Mouse (Mus musculus): ENCODE measurements around the gene Nfix.
A peak's percentile ranks its signal among the peaks of the same experiment; 100 is the strongest.

Nfix gene

DNA sequence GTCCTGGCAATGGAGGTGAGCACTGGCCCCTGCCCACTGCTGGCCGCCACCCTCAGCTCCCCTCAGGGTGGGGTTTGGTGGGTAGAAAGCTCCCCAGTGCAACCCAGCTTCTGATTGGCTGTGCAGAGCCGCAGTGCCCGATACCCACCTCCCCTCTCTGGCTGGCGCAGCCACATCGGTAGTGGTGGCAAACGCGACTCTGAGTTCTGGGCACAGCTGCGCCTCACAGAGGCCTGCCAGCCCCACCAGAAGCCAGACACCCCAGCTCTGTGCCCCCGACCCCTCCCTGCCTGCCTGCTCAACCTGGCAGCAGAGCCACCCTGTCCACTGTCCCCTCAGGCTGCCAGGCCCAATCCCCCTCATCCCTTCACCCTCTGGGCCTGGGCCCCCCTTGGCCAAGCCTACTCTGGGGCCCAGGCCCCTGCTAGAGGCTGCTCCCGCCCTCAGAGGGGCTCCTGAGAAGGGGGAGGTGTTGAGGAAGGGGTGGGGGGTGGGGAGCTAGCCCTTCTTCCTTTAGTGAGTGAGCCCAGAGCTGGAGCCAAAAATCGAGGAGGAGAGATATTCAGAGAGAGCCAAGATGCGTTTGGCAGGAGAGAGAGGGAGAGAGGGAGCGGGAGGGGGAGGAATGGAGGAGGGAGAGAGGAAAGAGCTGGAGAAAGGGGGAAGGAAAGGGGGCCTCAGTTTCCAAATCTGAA, 6.2 kb downstream of the Nfix start:
- no peak for DNase-seq

DNA sequence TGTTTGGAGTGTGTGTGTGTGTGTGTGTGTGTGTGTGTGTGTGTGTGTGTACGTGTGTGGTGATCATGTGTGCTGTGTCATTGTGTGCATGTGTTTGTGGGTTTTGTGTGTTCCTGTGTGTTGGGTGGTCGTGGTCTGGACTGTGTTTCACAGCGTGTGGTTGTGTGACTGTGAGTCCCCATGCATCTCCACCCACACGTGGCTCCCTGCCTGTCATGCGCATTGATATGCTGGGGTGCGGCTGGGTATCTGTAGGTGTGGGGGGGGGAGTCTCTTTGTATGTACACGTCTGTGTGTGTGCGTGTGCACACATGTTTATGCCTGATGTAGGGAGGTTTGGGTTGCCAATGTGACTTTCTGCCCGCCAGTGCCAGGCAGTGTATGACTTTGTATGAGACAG, 7.0 kb downstream of the Nfix start:
- no peak for DNase-seq

DNA sequence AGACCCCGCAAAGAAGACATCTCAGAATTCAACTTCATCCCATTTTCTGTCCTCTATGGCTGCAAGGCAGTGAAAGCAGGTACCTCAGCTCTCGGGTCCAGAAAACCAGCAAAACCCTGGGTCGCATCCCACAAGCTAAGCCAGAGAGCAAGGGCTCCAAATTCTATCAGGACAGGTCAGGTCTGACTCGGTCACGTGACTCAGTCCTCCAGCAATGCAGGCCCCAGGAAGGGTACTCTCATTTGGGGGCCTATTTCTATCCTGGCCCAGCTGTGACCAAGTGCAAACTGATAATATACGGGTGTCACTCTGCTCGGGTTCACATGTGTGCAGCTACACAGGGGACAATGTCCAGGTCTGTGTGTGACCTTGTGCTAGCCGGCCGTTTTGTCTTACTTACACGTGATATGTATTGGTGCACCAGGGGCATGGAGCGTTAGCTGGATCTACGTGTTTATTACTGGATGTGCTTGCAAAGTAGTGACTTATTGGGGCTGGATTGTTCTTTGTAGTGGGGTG, 7.7 kb downstream of the Nfix start:
- no peak for DNase-seq

DNA sequence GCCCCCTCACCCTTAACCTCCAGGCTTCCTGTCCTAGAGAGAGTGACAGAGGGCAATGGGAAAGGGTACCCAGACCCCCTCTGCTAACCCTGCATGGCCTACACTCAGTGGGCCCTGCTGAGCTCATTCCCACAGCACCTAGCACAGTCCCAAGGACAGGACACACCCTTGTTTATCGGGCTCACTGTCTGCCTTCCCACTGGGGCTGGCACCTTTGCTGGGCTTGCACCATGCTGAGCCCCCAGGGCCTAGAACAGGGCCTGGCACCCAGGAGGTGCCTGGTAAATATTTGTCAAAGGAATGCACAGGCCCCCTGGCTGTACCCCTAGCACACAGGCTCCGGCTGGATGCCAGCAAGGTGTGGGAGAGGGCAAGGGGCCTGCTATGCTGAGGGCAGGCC, 9.6 kb downstream of the Nfix start:
- DNase-seq, result no peak

DNA sequence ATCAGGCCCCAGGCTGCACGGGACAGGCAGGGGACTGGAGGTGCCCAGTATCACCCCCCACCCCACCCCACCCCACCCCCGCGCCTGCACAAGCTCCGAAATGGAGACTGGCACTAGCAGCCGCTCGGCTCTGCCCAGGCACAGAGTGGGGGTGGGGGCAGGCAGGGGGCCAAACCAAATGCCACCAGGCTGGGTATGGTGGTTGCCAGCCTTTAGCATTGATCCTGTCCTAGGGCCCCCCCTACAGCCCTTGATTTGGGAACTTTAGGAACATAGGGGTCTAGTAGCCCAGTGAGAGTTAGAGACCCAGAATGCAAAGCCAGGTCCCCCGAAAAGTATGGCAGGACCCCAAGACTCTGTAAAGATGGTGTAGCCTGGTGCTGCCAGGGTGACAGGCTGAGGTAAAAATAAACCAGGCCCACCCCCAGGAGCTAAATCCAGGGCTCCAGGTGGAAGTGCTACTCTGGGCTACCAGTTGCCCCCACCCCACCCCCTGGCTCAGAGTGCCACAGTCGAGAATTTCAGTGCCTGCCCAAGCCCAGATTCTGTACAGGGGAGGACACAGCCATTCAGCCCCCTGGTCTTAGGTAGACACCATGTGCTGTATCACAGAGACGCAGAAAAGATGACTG, 10.2 kb downstream of the Nfix start:
- DNase-seq, result no peak

DNA sequence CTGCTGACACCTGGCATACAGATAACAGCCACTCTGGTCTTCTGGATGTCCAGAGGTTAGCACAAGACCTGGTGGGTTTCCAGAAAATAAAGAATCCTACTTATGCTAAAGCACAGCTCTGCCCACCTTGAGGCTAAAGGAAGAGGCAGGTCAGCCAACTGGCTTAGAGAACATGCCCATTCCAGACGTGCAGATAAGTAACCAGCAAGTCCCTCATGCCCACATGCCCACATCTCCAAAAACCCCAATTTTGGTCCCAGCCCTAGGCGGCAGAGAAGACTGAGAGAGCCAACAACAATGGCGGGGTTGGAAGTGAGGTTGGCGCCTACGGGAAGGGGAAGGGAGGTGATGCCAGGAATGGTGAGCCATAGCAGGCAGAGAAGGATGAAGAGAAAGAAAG, 10.8 kb downstream of the Nfix start:
- no peak for DNase-seq

DNA sequence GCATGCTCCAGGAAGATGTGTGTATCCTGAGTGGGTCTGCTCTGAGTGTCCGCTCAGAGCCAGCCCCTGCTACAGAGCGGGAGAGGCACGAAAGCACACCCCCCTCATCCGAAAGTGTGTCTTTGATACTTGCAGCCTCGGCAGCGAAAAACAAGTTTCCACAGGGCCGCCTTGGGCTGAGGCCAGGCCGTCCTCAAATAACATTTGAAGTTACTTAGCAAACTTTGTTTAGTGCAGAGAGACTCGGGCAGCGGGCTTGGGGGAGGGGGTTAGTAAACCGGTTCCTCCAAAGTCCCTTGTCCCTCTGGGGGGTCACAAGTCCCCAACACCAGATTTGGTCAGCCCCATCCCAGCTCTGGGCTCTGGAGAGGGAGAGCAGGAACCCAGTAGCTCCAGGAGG, 11.2 kb downstream of the Nfix start:
- DNase-seq, result peak; percentile 75 to 86

DNA sequence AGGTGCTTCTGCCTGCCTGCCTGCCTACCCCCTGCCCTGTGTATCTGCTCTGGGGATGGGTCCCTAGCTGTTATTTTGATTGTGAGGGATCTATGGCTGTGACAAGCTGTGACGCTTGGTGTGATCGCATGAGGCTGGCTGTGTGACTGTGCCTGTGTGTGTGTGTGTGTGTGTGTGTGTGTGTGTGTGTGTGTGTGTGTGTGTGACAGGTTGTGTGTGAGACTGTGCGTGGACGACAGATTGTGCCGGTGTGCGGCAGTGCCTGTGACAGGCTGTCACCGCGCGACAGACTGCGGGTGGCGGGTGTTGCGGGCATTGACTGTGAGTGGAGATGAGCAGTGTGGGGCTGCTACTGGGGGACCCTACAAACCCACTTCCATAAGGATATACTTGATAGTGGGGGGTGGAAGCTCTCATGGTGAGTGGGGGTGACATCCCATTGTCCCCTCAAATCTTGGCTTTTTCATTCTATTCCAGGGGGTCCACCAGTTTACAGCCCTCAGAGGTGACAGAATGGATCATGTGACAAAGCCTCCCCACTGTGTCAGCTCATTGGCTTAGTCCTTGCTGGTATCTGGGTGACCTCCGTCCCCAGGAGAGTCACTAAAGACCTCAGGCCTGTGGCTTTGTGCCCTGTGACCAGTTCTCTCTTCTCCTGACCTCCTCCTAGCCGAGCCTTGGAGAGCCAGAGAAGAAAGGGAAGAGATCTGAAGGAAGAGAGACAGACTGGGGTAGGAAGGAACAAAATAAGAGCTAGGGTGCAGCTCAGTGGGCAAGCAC, 12.4 kb downstream of the Nfix start:
- no peak for DNase-seq

DNA sequence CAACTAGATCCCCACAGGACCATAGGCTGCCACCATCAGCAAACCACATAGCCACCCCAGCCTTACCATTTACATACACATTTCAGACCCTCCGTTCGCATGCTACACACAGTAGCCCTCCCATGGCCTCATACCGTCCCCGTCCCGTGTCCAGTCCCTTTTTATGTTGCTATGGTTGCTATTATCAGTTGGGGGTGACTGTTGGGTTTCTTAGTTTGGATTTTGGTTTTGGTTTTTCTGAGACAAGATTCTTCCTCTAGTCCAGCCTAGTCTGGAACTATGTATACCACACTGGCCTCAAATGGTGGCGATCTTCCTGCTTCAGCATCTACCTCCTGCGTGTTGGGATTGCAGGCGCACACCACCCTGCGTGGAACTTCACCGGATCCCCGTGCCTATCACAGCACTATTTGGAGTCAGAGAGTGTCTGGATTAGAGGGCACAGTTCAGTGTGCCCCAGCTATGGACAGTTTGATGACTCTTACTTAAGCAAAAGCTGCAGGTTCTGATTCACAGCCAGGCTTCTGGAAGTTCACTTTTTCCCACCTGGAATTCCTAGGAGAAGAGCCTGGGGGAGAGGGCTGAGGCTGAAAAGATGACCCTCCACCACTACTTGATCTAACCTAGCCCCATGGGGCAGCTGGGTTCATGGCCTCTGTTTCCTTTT, 13.2 kb downstream of the Nfix start:
- no peak for DNase-seq

DNA sequence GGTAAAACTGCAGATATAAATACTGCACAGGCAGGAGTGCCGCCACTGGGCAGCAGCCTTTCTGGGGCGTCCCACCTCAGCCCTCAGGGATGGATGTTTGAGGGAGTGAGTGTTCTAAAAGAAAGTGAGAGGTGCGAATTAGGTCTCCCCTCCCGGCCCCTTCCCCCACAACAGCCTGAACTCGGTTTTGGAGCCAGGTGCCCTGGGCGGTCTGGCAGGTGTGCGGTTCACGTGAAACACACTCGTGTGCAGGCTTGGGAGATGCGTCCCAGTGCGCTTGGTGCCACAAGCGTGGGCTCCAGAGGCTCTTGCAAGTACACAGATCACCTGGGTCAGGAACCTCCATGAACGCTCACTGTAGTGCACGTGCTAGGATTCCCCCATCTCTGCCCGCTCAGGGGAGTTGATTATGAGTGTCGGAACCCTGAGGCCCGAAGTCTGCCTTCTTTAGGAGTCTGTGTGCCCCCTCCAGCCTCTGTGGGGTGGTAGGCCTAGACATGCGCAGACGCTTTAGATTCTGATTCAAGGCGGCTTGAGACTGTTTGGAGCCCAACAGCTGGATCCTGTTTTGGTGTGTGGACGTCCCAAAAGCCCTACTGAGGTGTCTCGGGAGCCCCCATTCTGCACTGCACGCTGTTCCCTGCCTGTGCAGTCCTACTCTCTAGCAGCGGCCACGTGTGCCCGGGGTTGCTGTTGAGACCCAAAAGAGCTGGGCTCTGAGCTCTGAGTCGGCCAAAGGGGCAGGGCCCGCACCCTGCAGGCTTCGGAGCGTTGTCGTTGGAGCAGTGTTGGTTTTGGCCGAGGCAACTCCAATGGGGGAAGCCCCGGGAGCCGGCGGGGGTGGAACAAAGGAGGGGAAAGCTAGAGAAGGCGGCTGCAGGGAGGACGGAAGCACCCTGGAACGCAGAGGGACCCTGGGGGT, 14.1 kb downstream of the Nfix start:
- peak; percentile 59 to 76 for DNase-seq

DNA sequence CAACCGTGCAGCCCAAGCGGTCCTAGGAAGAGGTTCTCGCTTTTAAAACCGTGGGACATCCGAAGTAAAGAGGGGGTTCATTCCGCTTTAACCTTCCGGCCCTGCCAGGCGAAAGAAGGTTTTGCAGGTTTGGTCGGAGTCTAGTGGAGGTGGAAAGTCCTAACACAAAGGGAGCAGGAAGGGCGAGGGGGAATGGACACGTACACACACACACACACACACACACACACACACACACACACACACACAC, 14.7 kb downstream of the Nfix start:
- no peak for DNase-seq

DNA sequence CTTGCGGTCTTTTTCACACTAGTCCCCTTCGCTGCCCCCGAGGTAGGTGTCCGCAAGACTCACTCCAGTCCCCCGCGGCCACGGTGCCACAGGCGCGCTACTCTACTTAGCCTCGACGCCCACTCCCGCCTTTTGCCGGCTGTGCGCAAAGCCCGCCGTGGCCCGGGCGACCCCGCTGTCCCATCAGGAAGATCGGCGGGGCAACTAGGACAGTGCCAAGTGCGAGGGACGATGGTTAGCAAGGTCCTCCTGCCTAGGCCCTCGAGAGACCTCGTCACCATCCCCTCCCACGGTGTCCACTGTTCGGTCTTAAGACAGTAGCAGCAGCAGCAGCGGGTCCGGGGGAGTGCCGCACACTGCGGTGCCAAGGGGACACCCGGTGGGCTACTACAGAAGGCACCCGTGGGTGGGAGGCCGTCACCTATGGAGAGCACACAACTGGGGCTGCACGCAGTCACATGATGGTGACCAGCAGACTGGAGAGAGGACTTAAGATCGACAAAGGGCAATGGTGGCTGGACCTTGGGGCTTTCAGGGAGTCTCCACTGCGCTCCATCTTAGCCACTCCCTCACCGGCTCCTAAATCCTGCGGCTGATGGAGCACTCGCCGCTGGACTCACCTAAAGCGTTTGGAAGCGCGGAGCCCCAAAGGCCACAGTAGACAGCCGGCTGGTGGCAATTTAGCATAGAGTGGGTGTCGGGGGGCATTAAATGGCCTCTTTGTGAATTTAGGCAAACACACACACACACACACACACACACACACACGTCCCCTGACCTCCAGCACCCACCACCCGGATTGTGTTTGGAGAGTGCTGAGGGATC, 15.3 kb downstream of the Nfix start:
- no peak for DNase-seq

DNA sequence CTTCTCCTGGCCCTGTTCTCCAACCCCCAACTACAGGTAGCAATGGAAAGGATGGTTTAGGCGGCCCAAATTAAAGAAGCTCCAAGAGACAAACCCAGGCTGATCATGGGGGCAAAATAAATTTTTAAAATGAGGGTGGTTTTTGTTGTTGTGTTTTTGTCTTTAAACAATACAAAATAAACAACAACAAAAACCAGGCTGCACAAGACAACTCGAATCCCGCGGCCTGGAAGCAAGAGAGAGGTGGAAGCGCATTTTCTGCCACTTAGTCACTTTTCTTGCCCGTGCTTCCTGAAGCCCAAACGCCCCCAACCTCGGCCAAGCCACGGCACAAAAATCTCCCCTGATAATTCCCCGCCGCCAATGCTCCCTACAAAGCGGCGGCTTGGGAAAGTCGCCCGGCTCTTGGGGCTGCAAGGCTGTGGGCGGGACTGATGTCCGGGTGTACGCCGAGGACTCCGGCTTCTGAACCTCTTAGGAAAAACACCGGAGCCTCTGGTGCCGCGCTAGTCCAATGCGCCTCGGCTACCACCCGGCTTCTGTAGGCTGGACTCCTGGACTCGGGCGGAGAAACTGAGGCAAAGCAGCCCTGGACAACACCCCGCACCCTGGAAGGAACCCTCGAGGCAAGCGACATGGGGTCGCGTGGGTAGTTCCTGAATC, 16.1 kb downstream of the Nfix start:
- peak in 1 of 2 experiments; percentile 45 for DNase-seq

DNA sequence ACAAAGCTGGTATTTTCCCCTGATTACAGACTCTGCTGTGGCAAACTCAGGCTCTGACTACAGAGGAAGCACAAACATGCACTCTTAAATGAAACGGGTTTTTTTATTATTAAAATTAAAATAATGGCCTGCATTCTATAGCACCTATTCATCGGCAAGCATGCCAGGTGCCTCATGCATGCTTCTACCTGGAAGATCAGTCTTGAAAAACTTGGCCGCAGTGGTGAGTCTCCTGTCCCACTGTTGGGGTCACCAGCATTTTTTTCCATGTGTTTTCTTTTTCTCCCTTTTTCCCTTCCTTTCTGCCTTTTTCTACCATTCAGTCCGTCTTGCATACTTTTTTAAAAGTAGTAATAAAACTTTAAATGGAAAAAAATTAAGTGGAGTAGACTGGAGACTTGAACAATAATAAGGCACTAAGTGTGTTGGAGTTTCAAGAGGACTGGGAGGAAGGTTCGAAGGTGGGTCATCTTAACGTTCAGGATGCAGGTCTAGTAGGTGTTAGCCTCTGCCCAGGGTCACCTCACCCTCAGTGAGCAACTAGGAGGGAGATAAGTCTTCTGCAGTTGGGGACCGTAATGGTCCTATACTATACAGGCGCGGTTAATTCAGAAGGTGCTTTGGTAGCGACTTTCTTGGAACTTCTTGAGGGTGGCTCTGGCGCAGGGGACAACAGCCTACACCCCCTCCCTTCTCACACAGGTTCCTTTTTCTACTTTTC, 16.8 kb downstream of the Nfix start:
- DNase-seq, result no peak

DNA sequence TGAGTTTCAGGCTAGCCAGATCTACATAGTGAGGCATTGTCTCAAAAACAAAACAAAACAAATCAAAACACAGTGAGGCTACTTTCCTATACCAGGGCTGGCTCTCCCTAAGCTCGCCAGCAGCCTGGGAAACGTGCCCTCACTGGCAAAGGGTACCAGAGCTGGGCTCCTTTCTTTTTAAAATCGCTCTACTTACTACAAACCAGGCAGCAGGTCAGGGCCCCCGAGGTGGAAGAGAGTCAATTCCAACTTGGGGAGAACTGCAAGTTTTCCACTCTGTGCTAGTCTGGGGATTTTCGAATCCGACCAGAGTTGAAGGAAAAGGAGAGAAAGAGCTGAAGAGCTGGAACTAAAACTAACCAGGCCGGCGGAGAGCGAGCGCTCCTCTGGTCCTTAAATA, 17.5 kb downstream of the Nfix start:
- DNase-seq, result no peak

DNA sequence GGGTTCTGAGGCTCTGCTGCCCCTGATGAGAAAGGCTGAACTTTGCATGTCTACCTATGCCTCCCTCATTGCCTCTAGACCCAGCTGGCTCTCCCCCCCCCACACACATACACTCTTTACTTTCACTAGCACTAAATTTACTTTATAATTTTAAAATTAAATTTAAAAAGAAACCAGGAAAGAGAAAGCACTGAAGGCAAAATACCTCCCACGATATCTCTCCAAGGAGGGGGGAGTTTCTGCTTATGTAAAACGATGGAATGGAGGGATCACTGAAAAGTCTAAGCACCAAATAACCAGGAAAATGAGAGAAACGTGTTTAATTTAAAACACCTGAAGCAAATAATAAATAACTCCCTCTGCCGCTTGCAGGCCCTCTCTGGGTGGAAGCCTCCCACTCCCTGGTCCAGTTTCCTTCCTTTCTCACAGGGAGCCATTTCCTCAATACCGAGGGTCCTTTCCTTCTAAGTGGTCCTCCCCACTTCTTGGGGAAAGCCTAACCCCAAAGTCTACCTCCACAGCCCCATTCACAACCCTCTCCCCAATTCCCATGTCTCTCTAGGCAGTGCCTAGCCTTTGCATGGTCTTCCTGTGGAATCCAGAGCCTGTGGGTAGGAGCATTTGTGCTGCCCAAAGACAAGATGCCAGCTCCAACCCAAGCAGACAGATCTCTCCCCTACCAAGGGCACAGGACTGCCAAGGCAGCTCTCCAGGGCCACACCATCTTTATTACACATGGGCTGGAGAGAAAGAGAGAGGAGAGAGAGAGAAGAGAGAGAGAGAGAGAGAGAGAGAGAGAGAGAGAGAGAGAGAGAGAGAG, 18.2 kb downstream of the Nfix start:
- DNase-seq, result no peak

DNA sequence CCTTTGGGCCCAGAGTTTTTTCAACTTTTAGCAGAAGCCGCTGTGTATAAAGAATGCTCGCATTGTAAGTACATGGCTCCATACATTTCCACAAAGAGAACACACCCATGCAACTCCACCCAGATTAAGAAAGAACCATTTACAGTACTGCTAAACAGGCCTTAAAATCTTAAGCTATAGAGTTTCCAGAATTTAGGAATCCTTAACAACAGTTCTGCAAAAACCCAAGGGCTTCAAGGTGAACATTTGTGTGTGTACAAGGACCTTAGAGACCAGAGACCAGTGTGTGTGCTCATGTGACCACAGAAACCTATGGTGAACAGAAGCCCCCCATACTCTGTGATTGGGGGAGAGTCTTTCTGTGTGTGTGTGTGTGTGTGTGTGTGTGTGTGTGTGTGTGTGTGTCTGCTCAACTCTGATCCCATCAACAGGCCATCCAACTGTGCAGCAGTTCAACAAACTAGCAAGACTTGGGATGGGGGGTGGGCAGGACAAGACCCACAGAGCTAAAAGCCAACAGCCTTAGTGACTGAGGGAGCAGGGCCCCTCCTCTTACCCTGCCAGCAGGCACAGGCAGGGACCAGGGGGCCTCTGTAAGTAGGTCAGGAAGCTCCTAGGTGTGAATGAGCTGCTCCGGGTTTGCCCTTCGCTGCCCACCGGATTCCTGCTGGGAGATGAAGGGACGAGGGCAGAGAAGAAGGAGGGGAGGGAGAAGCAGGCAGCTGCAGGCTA, 19.0 kb downstream of the Nfix start:
- no peak for DNase-seq

DNA sequence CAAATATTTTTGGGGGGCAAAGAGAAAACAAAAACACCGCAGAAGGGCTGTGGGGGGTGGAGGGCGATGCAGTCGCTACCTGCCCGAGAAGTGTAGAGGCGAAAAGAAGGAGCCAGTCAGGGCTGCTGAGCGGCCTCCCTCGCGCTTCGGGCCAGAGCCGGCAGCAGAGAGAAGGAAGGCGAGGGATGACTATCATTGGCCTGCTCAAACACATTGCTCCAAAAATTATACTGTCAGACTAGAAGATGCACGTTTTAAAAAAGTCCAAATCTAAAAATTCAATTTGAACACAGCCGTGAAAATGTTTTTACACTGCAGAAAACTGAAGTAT, 20.0 kb downstream of the Nfix start:
- DNase-seq, result no peak
